Mouse (Mus musculus): ENCODE measurements around the gene Bicc1. TPM values are rescaled to one million over a fixed set of nuclear protein-coding genes. Genes with fewer than 3 reads are reported as not detected.
"Not testable (repeated sequence)": the region's sequence is repeated elsewhere in the genome, so short reads cannot be mapped to it uniquely, and the experiment has no call there.

Gene Bicc1
- total RNA-seq, 2 experiments from 2014 or later: 6.9 to 7.0 TPM

GRCm38 (mm10) chr10:70960396-70960795, 199.1 kb downstream of the Bicc1 start:
- DNase-seq: not testable (repeated sequence)
- intact Hi-C loops (cut with DNase I): loop anchor here (5.0 to 10.0 kb wide), 3 partner anchors 254 to 643 kb away; no protein-coding TSS in a partner anchor

- no peak for DNase-seq
- intact Hi-C loops (cut with DNase I): loop anchor here (5.0 kb wide), 1 partner anchor 355 kb away; no protein-coding TSS in a partner anchor
Measured at GRCm38 (mm10) chr10:70952770-70953147, 206.7 kb downstream of the Bicc1 start.

DNA sequence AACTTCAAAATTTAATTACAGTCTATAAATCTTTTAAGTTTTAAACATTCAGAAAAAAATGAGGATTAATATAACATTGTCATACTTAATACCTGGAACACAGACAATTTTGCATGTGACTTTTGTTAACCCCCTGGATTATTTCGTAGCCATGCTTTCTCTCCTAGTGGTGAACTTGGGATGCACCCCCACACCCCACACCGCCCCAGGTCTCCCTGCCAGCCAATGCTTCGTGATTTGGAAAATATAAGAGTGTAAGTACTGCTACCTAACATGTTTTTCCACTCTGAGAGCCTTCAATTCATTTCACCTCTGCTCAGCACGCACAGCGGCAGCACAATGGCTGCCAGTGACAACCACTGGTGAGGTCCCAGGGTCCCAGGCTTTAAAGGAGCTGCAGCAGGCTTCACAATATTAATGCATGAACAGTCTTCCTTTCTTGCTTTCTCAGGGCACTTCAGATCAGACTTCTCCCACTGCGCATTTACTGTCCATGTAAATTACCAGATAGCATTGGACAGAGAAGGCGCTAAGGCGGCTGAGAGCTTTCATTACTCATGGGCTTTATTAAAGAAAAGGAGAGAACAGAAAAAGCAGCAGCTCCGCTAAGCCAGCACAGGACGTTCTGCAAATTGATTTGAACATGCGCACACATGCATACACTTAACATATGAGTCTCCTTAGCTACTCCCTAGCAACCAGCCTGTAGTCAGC, 207.3 kb downstream of the Bicc1 start:
- intact Hi-C loops (cut with DNase I): loop anchor here (5.0 kb wide), 1 partner anchor 355 kb away; no protein-coding TSS in a partner anchor
- DNase-seq: no peak

- no peak for DNase-seq
- intact Hi-C loops (cut with DNase I): loop anchor here (5.0 kb wide), 1 partner anchor 353 kb away; no protein-coding TSS in a partner anchor
Measured at GRCm38 (mm10) chr10:70950105-70950424, 209.4 kb downstream of the Bicc1 start.

DNA sequence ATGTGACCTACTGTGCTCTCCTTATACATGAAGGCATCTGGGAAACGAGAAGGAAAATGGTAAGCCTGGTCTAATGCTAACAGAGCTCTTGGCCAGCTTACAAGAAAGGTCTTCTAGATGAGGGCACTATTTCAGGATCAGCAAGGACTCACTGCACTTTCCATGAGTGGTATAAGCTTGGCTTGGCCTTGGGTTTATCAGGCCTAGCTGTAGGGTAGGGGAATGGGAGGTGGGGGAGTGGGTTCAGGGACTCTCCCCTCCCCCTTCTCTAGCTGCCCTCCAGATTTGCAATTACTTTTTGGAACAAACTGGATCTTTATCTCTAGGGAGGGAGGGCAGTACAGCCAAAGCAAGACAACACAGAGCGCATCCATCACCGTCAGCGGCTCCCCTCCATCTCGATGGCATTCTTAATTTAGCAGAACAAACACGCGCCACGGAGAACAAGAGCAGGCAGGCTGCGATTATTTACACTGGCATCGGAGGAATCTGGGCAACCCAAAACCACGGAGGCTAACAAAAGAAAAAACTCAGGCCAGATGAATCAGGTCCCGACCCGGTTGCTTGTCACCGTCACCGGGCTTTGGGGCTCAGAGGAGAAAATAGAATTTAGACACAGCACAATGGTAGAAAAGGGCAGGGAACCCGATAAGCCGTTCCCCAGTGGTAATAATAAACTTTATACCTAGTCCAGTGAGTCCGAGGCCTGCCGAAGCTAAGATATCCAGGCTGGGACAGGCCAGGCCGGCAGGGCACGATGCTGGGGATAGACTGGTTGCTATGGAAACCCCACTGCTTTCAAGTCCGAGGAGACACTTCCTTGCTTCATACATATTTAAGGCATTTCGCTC, 210.0 kb downstream of the Bicc1 start:
- intact Hi-C loops (cut with DNase I): loop anchor here (5.0 to 10.0 kb wide), 2 partner anchors 95 to 352 kb away; no protein-coding TSS in a partner anchor
- peak; percentile 34 for DNase-seq

DNA sequence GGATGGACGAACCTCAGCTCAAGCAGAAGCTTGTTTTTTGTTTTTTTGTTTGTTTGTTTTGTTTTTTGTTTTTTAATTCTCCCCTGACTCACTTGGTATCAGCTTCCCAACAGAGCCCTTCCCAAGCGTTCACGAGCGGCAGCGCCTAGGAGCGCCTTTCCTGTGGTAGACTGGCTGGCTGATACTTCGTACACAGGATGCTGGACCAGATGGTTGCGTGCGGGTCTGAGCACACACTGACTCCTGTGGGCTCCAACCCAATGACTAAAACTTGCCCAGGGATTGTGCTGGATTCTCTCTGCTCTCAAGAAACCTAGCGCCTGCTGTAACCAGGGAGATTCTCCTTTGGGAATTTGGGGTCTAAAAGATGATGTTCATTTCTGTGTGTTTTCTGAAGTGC, 211.2 kb downstream of the Bicc1 start:
- intact Hi-C loops (cut with DNase I): loop anchor here (10.0 kb wide), 1 partner anchor 93 kb away; no protein-coding TSS in a partner anchor
- DNase-seq: peak; percentile 37

DNA sequence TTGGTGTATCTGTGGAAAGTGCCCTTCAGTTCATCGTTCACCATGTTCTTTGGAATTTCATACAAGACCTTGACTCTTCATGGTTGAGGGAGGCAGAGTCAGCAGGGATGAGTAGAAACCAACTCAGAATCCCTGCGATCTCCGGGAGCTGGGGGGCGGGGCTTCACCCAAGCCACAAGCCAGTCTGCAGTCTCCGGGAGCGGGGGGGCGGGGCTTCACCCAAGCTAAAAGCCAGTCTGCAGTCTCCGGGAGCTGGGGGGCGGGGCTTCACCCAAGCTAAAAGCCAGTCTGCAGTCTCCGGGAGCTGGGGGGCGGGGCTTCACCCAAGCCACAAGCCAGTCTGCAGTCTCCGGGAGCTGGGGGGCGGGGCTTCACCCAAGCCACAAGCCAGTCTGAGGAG, 213.4 kb downstream of the Bicc1 start:
- intact Hi-C loops (cut with DNase I): loop anchor here (10.0 kb wide), 1 partner anchor 91 kb away; no protein-coding TSS in a partner anchor
- not testable (repeated sequence) for DNase-seq

- DNase-seq: peak; percentile 77
- intact Hi-C loops (cut with DNase I): loop anchor here (10.0 kb wide), 1 partner anchor 90 kb away; no protein-coding TSS in a partner anchor
Measured at GRCm38 (mm10) chr10:70945076-70945475, 214.4 kb downstream of the Bicc1 start.

DNA sequence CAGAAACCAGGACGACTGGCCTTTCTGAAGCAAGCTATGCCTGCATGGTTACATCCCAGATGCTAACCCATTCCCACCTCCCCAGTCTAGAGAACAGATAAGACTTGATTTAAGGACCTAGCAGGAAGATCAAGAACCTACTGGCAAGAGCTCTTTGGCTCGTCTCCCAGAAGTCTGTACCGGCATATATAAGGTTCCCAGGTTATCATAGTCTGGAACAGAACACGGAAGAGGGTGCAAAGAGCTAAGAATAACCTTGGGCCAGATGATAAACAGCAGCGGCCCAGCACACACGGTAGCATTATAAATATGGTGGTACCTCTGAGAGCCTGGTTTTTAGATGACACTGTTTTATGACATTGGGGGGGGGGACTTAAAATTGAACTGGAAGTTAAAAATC, 217.9 kb downstream of the Bicc1 start:
- intact Hi-C loops (cut with DNase I): loop anchor here (10.0 kb wide), 1 partner anchor 87 kb away; no protein-coding TSS in a partner anchor
- no peak for DNase-seq

GRCm38 (mm10) chr10:70939751-70940150, 219.7 kb downstream of the Bicc1 start:
- DNase-seq: peak; percentile 19

GRCm38 (mm10) chr10:70937450-70937849, 222.1 kb downstream of the Bicc1 start:
- intact Hi-C loops (cut with DNase I): no loop called here
- DNase-seq: no peak

More at GRCm38 (mm10) chr10:70939751-70940150, 219.7 kb downstream of the Bicc1 start:
- intact Hi-C loops (cut with DNase I): loop anchor here (10.0 kb wide), 1 partner anchor 85 kb away; no protein-coding TSS in a partner anchor

DNA sequence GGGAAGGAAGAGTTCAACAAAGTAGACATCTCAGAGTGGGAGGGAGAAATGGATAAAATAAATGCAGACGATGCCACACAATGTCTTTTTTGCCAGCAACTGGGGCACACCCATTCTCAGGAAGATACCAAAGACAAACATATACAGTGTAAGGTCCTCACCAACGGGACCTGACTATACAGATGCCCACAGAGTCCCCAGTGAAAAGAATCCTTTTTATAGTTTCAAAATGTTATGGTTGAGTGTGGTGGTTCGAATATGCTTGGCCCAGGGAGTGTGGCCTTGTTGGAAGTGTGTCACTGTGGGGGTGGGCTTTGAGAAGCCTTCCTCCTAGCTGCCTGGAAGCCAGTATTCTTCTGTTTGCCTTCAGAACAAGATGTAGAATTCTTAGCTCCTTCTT, 223.5 kb downstream of the Bicc1 start:
- intact Hi-C loops (cut with DNase I): no loop called here
- DNase-seq: no peak

GRCm38 (mm10) chr10:70926126-70926525, 233.4 kb downstream of the Bicc1 start:
- no peak for DNase-seq
- intact Hi-C loops (cut with DNase I): no loop called here

- intact Hi-C loops (cut with DNase I): no loop called here
- DNase-seq: no peak
Measured at GRCm38 (mm10) chr10:70924348-70924747, 235.2 kb downstream of the Bicc1 start.

GRCm38 (mm10) chr10:70923936-70924335, 235.6 kb downstream of the Bicc1 start:
- DNase-seq: no peak
- intact Hi-C loops (cut with DNase I): no loop called here

GRCm38 (mm10) chr10:70921481-70921880, 238.0 kb downstream of the Bicc1 start:
- DNase-seq: no peak
- intact Hi-C loops (cut with DNase I): no loop called here

- no peak for DNase-seq
- intact Hi-C loops (cut with DNase I): no loop called here
Measured at GRCm38 (mm10) chr10:70919851-70920250, 239.6 kb downstream of the Bicc1 start.

GRCm38 (mm10) chr10:70919031-70919663, 240.4 kb downstream of the Bicc1 start:
- no peak for DNase-seq

GRCm38 (mm10) chr10:70916697-70917096, 242.8 kb downstream of the Bicc1 start:
- intact Hi-C loops (cut with DNase I): no loop called here
- peak; percentile 18 for DNase-seq

More at GRCm38 (mm10) chr10:70919031-70919663, 240.4 kb downstream of the Bicc1 start:
- intact Hi-C loops (cut with DNase I): no loop called here

- intact Hi-C loops (cut with DNase I): no loop called here
Measured at GRCm38 (mm10) chr10:70915096-70915495, 244.4 kb downstream of the Bicc1 start.

DNA sequence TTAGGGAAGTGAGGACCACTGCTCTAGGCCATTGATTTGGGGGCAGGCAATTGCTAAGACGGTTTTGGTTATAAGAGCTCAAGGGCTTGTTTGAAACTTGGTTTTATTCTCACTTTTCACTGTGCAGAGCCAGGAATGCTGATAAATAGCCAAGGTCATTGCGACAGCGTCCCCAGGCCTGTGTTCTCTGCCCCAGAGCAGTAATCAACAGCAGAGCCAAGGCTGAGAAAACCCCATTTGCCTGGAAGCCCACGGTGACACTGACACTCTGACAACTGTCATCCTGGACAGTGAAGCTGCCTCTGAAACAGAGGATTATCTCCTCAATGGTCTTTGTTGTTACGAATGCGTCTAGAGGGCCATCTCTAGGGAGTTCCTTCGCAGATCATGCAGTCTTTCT, 255.6 kb downstream of the Bicc1 start:
- DNase-seq: no peak
- intact Hi-C loops (cut with DNase I): no loop called here

More at GRCm38 (mm10) chr10:70915096-70915495, 244.4 kb downstream of the Bicc1 start:
- DNase-seq: no peak
